Mouse (Mus musculus) monocyte, adult 5-6 weeks (primary cell): ENCODE measurements around the gene Mtrf1. TPM values are rescaled to one million over a fixed set of nuclear protein-coding genes. Genes with fewer than 3 reads are reported as not detected.

Source experiments
- ATAC-seq: fragments of 153-309, 156-312 bp; replicated peaks from 2 replicates; pipeline ENCODE4 v1.8.0; 2017; ENCODE audit warnings: mild to moderate bottlenecking; ENCODE audit not compliant: low TSS enrichment, insufficient number of reproducible peaks, severe bottlenecking, poor library complexity, low FRiP score
- total RNA-seq: library from RNA; stranded (forward); fragments of 200-1000, 200-491, 200-594 nt; gene quantifications from 3 replicates; pipeline ENCODE4 v1.2.3, GENCODE M21; 2017

Mtrf1 gene
- total RNA-seq, 1 experiment from 2014 or later, result 7.1 TPM

GRCm38 (mm10) chr14:79440655-79441054 lies 43.1 kb downstream of the Mtrf1 start:
- no peak for ATAC-seq

- peak; percentile 94 for ATAC-seq
Measured at GRCm38 (mm10) chr14:79441441-79441840, 43.9 kb downstream of the Mtrf1 start.

GRCm38 (mm10) chr14:79444601-79445000 lies 47.0 kb downstream of the Mtrf1 start:
- no peak for ATAC-seq

GRCm38 (mm10) chr14:79445055-79445620 lies 47.6 kb downstream of the Mtrf1 start:
- no peak for ATAC-seq

- ATAC-seq, result peak; percentile 94
Measured at GRCm38 (mm10) chr14:79451681-79452590, 54.4 kb downstream of the Mtrf1 start, which contains the start of gene Kbtbd6. Gene Kbtbd6, plus strand, starts transcription at chr14:79451835.

- 0 out of 2 replicates have a peak, but pooled peaks have one; percentile 19 for ATAC-seq
Measured at GRCm38 (mm10) chr14:79452591-79452934, 55.0 kb downstream of the Mtrf1 start.

DNA sequence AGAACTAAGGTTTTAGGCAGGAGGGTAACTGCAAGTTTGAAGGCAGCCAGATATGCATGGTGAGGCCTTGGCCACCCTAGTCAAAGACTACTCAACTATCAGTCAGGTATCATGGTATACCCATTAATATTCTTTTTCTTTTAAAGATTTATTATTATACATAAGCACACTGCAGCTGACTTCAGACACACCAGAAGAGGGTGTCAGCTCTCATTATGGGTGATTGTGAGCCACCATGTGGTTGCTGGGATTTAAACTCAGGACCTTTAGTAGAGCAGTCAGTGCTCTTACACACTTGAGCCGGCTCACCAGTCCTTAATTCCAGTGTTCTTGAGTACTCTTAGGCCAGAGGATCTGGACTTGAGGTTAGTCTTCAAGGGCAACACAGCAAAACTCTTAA lies 62.8 kb downstream of the Mtrf1 start:
- ATAC-seq, result no peak

GRCm38 (mm10) chr14:79460988-79461387 lies 63.4 kb downstream of the Mtrf1 start:
- ATAC-seq, result 0 out of 2 replicates have a peak, but pooled peaks have one; percentile 47

DNA sequence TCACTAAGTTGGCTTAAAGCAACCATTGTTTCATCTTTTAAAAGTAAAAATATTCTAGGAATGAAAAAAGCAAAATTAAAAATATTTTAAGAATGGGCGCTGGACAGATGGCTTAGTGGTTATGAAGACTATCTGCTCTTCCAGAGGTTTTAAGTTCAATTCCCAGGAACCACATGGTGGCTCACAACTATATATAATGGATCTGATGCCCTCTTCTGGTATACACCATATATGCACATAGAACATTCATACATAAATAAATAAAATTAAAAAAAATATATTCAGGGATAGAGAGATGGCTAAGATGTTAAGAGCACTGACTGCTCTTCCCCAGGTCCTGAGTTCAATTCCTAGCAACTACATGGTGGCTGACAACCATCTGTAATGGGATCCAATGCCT lies 68.1 kb downstream of the Mtrf1 start:
- ATAC-seq, result no peak

GRCm38 (mm10) chr14:79467621-79468020 lies 70.0 kb downstream of the Mtrf1 start:
- no peak for ATAC-seq

Other genes starting within 250 kb of the Mtrf1 start
- not detected in 3 replicates for gene Zfp957, start 150.4 kb upstream of the Mtrf1 start, total RNA-seq
- 7.0 to 54.6 TPM (median 29.0 TPM) in 3 replicates for gene Rgcc, start 96.1 kb upstream of the Mtrf1 start, total RNA-seq
- 24.0 to 47.2 TPM (median 30.6 TPM) in 3 replicates for gene Naa16, start 7.0 kb upstream of the Mtrf1 start, total RNA-seq
- 20.7 to 22.0 TPM (median 21.7 TPM) in 3 replicates for gene Kbtbd7, start 28.7 kb downstream of the Mtrf1 start, total RNA-seq
- gene Kbtbd6, start 54.1 kb downstream of the Mtrf1 start, total RNA-seq, result 1.6 TPM in 1 of 3 replicates, not detected in the others
- gene Elf1, start 83.4 kb downstream of the Mtrf1 start, total RNA-seq, result 153 to 230 TPM (median 169 TPM) in 3 replicates
- gene Wbp4, start 83.7 kb downstream of the Mtrf1 start, total RNA-seq, result 59.1 to 69.4 TPM (median 63.9 TPM) in 3 replicates
- 144 to 198 TPM (median 182 TPM) in 3 replicates for gene Sugt1, start 189.9 kb downstream of the Mtrf1 start, total RNA-seq